Mouse (Mus musculus): Measurements from ENCODE around the gene Smarca4. TPM values are rescaled to one million over a fixed set of nuclear protein-coding genes. Genes with fewer than 3 reads are reported as not detected.
A peak's percentile ranks its signal among the peaks of the same experiment; 100 is the strongest.

Gene Smarca4
- 153 and 173 TPM in 2 replicates for polyA plus RNA-seq (2016; fragmentation: Nextera tagmentation; extraction: Ambion mirVana)

DNA sequence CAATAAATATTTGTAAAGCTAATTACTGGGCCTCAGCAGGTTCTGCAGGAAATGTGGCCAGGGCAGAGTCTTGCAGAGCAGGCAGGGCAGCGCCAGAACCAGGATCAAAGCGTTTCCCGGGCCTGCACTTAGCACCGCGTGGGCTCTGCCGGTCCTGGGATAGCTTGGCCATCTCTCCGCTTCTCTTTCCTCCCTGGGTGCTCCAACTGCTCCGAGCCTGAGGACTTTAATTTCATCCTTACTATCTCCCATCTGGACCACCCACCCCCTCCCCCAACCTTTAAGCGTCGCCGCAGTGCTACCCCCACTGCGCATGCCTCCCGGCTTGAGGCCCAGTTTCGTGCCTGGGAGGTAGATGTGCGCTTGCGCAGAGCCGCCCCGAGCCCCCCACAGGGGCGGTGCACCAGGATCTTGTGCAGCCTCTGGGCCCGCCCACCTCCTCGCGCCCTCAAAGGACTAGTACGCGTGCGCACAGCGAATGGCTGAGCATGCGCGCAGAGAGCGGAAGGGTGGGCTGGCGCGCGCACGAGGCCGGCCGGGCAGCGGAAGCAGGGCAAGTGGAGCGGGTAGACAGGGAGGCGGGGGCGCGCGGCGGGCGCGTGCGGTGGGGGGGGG, at the start of gene Smarca4:
Gene Smarca4, plus strand, starts transcription at position 553 of the 615 bp plus-strand sequence.
- no peaks in the 10 kb centered on the region for H3K27me3 ChIP-seq (ENCODE audit: insufficient read depth, poor library complexity, severe bottlenecking)
- DNase-seq (ENCODE audit: low spot score) = peak; percentile 100
- no peaks in the 10 kb centered on the region for H3K9me3 ChIP-seq
- WGBS = under 1% methylated on average over 45 of the region's 45 CpGs
- peak within 1 kb of the TSS; percentile 99 for H3K27ac ChIP-seq
- H3K4me1 ChIP-seq (replicated peaks) = peaks cover 25% of the 10 kb centered on the region
- H3K36me3 ChIP-seq = peaks cover 25% of the 10 kb centered on the region
- peak within 1 kb of the TSS; percentile 75 for H3K4me3 ChIP-seq

DNA sequence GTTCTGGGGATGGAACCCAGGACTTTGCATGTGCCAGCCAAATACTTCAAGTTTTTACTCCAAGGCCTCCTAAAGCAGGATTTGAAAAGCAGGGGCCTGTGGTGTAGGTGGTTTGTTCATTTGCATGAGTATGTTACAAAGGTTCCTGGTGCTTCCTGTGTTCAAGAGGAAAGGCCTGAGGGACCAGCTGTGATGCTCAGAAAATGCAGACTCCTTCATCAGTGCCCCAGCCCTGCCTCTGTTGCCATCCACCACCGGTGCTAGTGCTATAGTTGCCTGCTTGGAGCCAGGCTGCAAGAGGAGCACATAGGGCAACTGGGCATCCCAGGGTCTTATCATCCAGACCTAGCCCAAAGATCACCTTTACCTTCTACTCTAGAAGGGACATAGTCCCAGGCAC, 49.4 kb upstream of the Smarca4 start:
- Histone ChIP-seq H3K9me3 (no peaks in the 10 kb centered on the region), H3K27me3 (ENCODE audit: insufficient read depth, poor library complexity, severe bottlenecking) (no peaks in the 10 kb centered on the region), H3K36me3 (peaks cover 52% of the 10 kb centered on the region), H3K4me3 (no peak overlapping the region), H3K4me1 (replicated peaks) (no peaks in the 10 kb centered on the region), H3K27ac (no peak overlapping the region)
- DNase-seq (ENCODE audit: low spot score) = no peak
- 79% methylated on average over 1 of the region's 1 CpGs for WGBS

DNA sequence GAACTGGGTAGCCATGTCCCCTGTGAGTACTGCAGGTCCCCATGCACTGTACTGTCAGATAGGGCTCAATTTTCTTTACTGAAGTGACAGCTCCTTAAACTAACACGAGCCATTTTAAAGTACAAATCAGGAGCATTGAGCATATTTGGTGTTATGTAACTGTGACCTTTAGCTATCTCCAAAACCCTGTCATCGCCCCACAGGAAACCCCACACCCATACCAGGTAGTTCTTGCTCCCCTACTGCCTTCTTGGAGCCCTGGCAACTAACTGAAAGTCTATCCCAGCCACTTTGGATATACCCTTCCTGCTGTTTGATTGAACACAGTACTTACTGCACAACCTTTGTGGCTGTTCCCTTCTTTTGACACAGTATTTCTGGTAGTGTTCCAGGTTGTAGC, 48.9 kb upstream of the Smarca4 start:
- no peak for DNase-seq (ENCODE audit: low spot score)
- no peaks in the 10 kb centered on the region for H3K9me3 ChIP-seq
- peaks cover 52% of the 10 kb centered on the region for H3K36me3 ChIP-seq
- no peak overlapping the region for H3K27ac ChIP-seq
- no peak overlapping the region for H3K4me3 ChIP-seq
- 92% methylated on average over 2 of the region's 2 CpGs for WGBS
- no peaks in the 10 kb centered on the region for H3K27me3 ChIP-seq (ENCODE audit: insufficient read depth, poor library complexity, severe bottlenecking)
- no peaks in the 10 kb centered on the region for H3K4me1 ChIP-seq (replicated peaks)

GRCm38 (mm10) chr9:21568657-21569255, 47.2 kb upstream of the Smarca4 start:
- H3K36me3 ChIP-seq = peaks cover 57% of the 10 kb centered on the region
- no peak overlapping the region for H3K27ac ChIP-seq
- H3K4me1 ChIP-seq (replicated peaks) = no peaks in the 10 kb centered on the region
- 91% methylated on average over 8 of the region's 8 CpGs for WGBS
- no peak for DNase-seq (ENCODE audit: low spot score)
- no peaks in the 10 kb centered on the region for H3K27me3 ChIP-seq (ENCODE audit: insufficient read depth, poor library complexity, severe bottlenecking)
- no peak overlapping the region for H3K4me3 ChIP-seq
- H3K9me3 ChIP-seq = no peaks in the 10 kb centered on the region

DNA sequence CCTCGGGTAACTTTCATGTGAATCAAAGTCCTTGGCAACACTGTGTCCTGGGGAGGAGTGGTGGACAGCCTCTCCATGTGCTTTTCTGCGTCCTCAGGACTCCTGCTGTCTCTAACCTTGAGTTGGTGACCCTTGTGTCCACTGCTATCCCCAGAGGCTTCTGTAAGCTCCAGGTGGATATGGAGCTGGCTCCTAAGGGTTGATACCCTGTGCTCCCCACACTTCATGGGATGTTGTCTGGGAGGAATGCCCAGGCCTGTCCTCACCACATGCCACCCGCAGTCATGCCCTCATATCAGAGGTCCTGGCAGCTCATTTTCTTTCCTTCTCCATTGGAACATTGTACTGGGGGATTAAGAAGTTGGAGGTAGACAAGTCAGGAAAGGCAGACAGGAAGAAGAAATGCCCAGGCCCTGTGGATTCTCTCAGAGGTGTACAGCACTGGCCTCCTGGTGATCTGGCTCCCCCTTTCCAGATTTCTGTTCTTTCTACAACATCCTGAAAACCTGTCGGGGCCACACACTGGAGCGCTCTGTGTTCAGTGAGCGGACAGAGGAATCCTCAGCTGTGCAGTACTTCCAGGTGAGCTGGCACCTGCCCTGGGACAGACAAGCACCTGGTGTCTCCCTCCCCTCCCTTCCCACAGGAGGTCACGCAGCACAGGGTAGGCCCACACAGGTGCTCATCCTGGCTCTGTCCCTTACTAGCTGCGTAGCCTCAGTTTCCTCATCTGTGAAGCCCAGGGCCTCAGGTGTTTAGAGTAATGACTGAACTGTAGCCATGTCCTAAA, 41.8 kb upstream of the Smarca4 start:
- H3K4me1 ChIP-seq (replicated peaks) = no peaks in the 10 kb centered on the region
- H3K9me3 ChIP-seq = no peaks in the 10 kb centered on the region
- 96% methylated on average over 8 of the region's 8 CpGs for WGBS
- DNase-seq (ENCODE audit: low spot score) = no peak
- H3K4me3 ChIP-seq = no peak overlapping the region
- H3K27me3 ChIP-seq (ENCODE audit: insufficient read depth, poor library complexity, severe bottlenecking) = no peaks in the 10 kb centered on the region
- no peak overlapping the region for H3K27ac ChIP-seq
- H3K36me3 ChIP-seq = peaks cover 98% of the 10 kb centered on the region

DNA sequence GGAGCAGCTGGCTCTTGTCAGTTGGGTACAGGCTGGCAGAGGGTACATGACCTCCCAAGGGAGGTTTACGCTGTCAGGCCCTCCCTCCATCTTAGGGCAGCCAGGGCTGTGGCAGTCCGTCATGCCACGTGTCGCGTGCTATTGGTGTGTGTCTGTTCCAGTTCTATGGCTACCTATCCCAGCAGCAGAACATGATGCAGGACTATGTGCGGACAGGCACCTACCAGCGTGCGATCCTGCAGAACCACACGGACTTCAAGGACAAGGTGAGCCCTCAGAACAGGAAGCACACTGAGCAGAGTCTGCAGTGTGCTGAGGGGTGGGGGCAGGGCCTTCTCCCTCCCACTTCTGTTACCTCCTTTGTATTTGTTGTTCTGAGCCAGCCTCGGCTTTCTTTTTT, 40.7 kb upstream of the Smarca4 start:
- Histone ChIP-seq H3K4me3 (no peak overlapping the region), H3K9me3 (no peaks in the 10 kb centered on the region), H3K36me3 (peaks cover 98% of the 10 kb centered on the region), H3K27me3 (ENCODE audit: insufficient read depth, poor library complexity, severe bottlenecking) (no peaks in the 10 kb centered on the region), H3K27ac (no peak overlapping the region), H3K4me1 (replicated peaks) (no peaks in the 10 kb centered on the region)
- 95% methylated on average over 10 of the region's 10 CpGs for WGBS
- no peak for DNase-seq (ENCODE audit: low spot score)

DNA sequence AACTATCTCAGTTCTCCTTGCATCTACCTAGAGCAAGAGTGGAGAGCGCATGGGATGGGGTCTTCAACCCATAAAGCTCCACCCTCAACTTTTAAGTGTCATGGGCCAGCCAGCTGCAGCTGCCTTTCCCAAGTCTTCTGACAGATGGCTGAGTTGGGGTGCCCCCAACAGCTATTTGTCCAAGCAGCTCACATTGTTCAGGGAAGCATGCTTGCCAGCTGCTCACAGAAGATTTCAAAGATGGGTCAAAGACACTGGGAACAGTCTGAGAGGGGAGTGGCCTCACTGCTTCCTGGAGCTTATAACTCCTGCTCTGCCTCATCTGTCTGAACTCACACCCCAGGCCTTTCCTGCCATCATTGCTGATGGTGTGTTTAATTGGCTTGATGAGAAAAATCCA, 39.7 kb upstream of the Smarca4 start:
- no peaks in the 10 kb centered on the region for H3K4me1 ChIP-seq (replicated peaks)
- no peak overlapping the region for H3K27ac ChIP-seq
- H3K36me3 ChIP-seq = peaks cover 98% of the 10 kb centered on the region
- H3K9me3 ChIP-seq = no peaks in the 10 kb centered on the region
- no peak for DNase-seq (ENCODE audit: low spot score)
- 100% methylated on average over 1 of the region's 1 CpGs for WGBS
- no peaks in the 10 kb centered on the region for H3K27me3 ChIP-seq (ENCODE audit: insufficient read depth, poor library complexity, severe bottlenecking)
- no peak overlapping the region for H3K4me3 ChIP-seq

GRCm38 (mm10) chr9:21578226-21578625, 37.7 kb upstream of the Smarca4 start:
- H3K9me3 ChIP-seq = no peaks in the 10 kb centered on the region
- 80% methylated on average over 3 of the region's 3 CpGs for WGBS
- no peak overlapping the region for H3K4me3 ChIP-seq
- no peak for DNase-seq (ENCODE audit: low spot score)
- no peaks in the 10 kb centered on the region for H3K4me1 ChIP-seq (replicated peaks)
- H3K36me3 ChIP-seq = peaks cover 98% of the 10 kb centered on the region
- H3K27ac ChIP-seq = no peak overlapping the region
- H3K27me3 ChIP-seq (ENCODE audit: insufficient read depth, poor library complexity, severe bottlenecking) = no peaks in the 10 kb centered on the region

- H3K36me3 ChIP-seq = peaks cover 100% of the 10 kb centered on the region
- no peak for DNase-seq (ENCODE audit: low spot score)
- 92% methylated on average over 1 of the region's 1 CpGs for WGBS
Observed at GRCm38 (mm10) chr9:21585401-21585800, 30.6 kb upstream of the Smarca4 start.

DNA sequence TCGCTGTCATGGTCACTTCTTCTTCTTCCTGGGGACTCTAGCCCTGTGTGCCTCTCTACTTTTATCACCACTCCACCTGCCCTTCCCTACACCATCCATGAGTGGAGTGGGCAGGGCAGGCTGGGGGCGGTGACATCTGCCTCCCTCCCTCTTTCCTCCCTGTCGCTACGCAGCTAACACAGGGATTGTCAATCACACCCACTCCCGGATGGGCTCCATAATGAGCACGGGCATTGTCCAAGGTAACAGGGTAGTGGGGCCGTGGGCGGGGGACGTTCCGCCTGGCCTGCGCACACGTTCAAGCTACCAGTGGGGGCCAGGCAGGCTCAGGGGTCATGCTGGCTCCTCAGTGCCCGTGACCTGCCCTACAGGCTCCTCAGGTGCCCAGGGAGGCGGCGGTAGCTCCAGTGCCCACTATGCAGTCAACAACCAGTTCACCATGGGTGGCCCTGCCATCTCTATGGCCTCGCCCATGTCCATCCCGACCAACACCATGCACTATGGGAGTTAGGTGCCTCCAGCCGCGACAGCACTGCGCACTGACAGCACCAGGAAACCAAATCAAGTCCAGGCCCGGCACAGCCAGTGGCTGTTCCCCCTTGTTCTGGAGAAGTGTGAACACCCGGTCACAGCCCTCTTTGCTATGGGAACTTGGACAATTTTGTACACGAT, 28.2 kb upstream of the Smarca4 start:
- Histone ChIP-seq H3K4me1 (replicated peaks) (peaks cover 14% of the 10 kb centered on the region), H3K9me3 (no peaks in the 10 kb centered on the region), H3K27me3 (ENCODE audit: insufficient read depth, poor library complexity, severe bottlenecking) (no peaks in the 10 kb centered on the region), H3K4me3 (no peak overlapping the region), H3K36me3 (peaks cover 86% of the 10 kb centered on the region), H3K27ac (no peak overlapping the region)
- DNase-seq (ENCODE audit: low spot score) = no peak
- 89% methylated on average over 23 of the region's 23 CpGs for WGBS

More at GRCm38 (mm10) chr9:21585401-21585800, 30.6 kb upstream of the Smarca4 start:
- no peaks in the 10 kb centered on the region for H3K27me3 ChIP-seq (ENCODE audit: insufficient read depth, poor library complexity, severe bottlenecking)
- H3K9me3 ChIP-seq = no peaks in the 10 kb centered on the region
- H3K4me1 ChIP-seq (replicated peaks) = no peaks in the 10 kb centered on the region
- no peak overlapping the region for H3K4me3 ChIP-seq
- no peak overlapping the region for H3K27ac ChIP-seq

GRCm38 (mm10) chr9:21588350-21588749, 27.6 kb upstream of the Smarca4 start:
- H3K27me3 ChIP-seq (ENCODE audit: insufficient read depth, poor library complexity, severe bottlenecking) = no peaks in the 10 kb centered on the region
- H3K27ac ChIP-seq = no peak overlapping the region
- DNase-seq (ENCODE audit: low spot score) = no peak
- peaks cover 18% of the 10 kb centered on the region for H3K4me1 ChIP-seq (replicated peaks)
- peaks cover 81% of the 10 kb centered on the region for H3K36me3 ChIP-seq
- no peaks in the 10 kb centered on the region for H3K9me3 ChIP-seq
- WGBS = 91% methylated on average over 8 of the region's 8 CpGs
- H3K4me3 ChIP-seq = no peak overlapping the region

GRCm38 (mm10) chr9:21589538-21589937, 26.4 kb upstream of the Smarca4 start:
- 93% methylated on average over 5 of the region's 5 CpGs for WGBS
- H3K9me3 ChIP-seq = no peaks in the 10 kb centered on the region
- H3K4me1 ChIP-seq (replicated peaks) = peaks cover 30% of the 10 kb centered on the region
- DNase-seq (ENCODE audit: low spot score) = no peak
- no peak overlapping the region for H3K27ac ChIP-seq
- H3K4me3 ChIP-seq = no peak overlapping the region
- no peaks in the 10 kb centered on the region for H3K27me3 ChIP-seq (ENCODE audit: insufficient read depth, poor library complexity, severe bottlenecking)
- H3K36me3 ChIP-seq = peaks cover 74% of the 10 kb centered on the region

All from hindbrain, embryonic 10.5 days (tissue).